Mouse (Mus musculus) erythroblast, embryonic 14.5 days (primary cell): ENCODE data around the gene Prkch.

Source experiments
- GATA1 ChIP-seq: IDR thresholded peaks from 2 replicates; pipeline ENCODE4 v1.6.1; 2012; ENCODE audit warnings: low read length, inconsistent platforms, mixed read lengths
- TAL1 ChIP-seq: IDR thresholded peaks from 3 replicates; pipeline ENCODE4 v1.6.1; 2012; ENCODE audit warnings: low read length, inconsistent platforms, mixed read lengths

DNA sequence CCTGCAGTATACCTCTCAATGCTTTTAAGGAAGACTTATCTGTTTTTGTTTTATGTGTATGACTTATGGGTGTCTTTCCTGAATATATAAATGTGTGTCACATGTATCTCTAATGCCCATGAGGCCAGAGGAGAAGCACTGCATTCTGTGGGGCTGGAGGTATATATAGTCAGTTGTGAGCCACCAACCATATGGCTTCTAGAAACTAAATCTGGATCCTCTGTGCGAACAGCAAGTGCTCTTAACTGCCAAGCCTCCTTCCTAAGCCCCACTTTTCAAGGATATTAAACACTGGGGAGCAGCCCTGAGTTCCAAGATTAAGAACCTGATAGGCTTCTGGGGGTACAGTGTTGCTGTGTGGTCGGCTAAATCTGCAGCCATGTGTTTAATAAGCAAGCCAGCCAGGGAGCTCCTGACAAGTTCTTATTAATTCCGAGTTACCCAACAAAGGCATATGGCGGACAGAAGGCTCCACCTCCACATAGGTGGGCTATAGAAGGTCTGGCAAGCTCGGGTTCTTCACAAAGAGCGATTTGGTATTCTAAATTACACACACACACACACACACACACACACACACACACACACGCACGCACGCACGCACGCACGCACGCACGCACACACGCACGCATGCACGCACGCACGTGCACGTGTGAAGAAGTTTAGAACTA lies 25.9 kb upstream of the Prkch start:
- TF ChIP-seq GATA1 (no peak), TAL1 (no peak)
